Mouse (Mus musculus): ENCODE measurements at regions not wholly inside any gene's neighbourhood (a gene's known extent, or its start where the extent isn't known, plus 50 kb on each side); places are given as distances from the start of the nearest gene placed in this dataset.

- DNase-seq = no peak
These were observed 399.3 kb upstream of the Mpdz start for GRCm38 (mm10) chr4:81841642-81842494.

GRCm38 (mm10) chr4:81829972-81830371, 387.4 kb upstream of the Mpdz start:
- no peak for DNase-seq

GRCm38 (mm10) chr4:81827453-81827852, 384.8 kb upstream of the Mpdz start:
- DNase-seq = no peak

GRCm38 (mm10) chr4:81825966-81826365, 383.4 kb upstream of the Mpdz start:
- no peak for DNase-seq

- no peak for DNase-seq
These were observed 381.0 kb upstream of the Mpdz start for GRCm38 (mm10) chr4:81823566-81823965.

GRCm38 (mm10) chr4:81789274-81789673, 346.7 kb upstream of the Mpdz start:
- no peak for DNase-seq

- no peak for DNase-seq
These were observed 346.0 kb upstream of the Mpdz start for GRCm38 (mm10) chr4:81788636-81789035.

GRCm38 (mm10) chr4:81781971-81782370, 339.4 kb upstream of the Mpdz start:
- DNase-seq = no peak

GRCm38 (mm10) chr4:81766705-81767104, 324.1 kb upstream of the Mpdz start:
- no peak for DNase-seq

- DNase-seq = peak; percentile 48
These were observed 321.6 kb upstream of the Mpdz start for GRCm38 (mm10) chr4:81764026-81764867.

- no peak for DNase-seq
These were observed 320.9 kb upstream of the Mpdz start for GRCm38 (mm10) chr4:81763311-81764025.

- no peak for DNase-seq
These were observed 320.1 kb upstream of the Mpdz start for GRCm38 (mm10) chr4:81762592-81763229.

- DNase-seq = no peak
These were observed 315.3 kb upstream of the Mpdz start for GRCm38 (mm10) chr4:81757905-81758304.

GRCm38 (mm10) chr4:81744629-81745509, 302.3 kb upstream of the Mpdz start:
- DNase-seq = peak; percentile 35

GRCm38 (mm10) chr4:81743978-81744628, 301.5 kb upstream of the Mpdz start:
- peak; percentile 7 for DNase-seq

- no peak for DNase-seq
These were observed 300.2 kb upstream of the Mpdz start for GRCm38 (mm10) chr4:81742536-81743459.

GRCm38 (mm10) chr4:81734391-81734790, 291.8 kb upstream of the Mpdz start:
- no peak for DNase-seq

GRCm38 (mm10) chr4:81730386-81730785, 287.8 kb upstream of the Mpdz start:
- DNase-seq = no peak

- DNase-seq = no peak
These were observed 286.3 kb upstream of the Mpdz start for GRCm38 (mm10) chr4:81728961-81729360.

Measured in adrenal gland, postnatal 14 days (tissue).